Mouse (Mus musculus) limb, embryonic 14.5 days (tissue): ENCODE measurements at regions not wholly inside any gene's neighbourhood (a gene's known extent, or its start where the extent isn't known, plus 50 kb on each side); places are given as distances from the start of the nearest gene placed in this dataset.

Source experiments
- ATAC-seq: fragments of 200-750 bp; cut with Nextera tagmentation; 2 replicates; pipeline ENCODE4 v1.8.0; 2017; ENCODE audit warnings: low read depth, moderate number of reproducible peaks, moderate TSS enrichment; ENCODE audit not compliant: low FRiP score
- DNase-seq: peaks from one replicate; pipeline ENCODE4 v3.0.0-alpha.2; 2015; ENCODE audit warnings: low spot score
- H3K27ac ChIP-seq: fragments of 300-500 bp; sonication (generic); replicated peaks from 2 replicates; pipeline ENCODE4 v1.5.1; 2014; ENCODE audit warnings: low read depth, mild to moderate bottlenecking, low read length, moderate library complexity, mixed read lengths
- H3K27me3 ChIP-seq: fragments of 300-500 bp; sonication (generic); 2 replicates; pipeline ENCODE4 v1.6.1; 2014; ENCODE audit warnings: low read length, mixed read lengths; ENCODE audit not compliant: control insufficient read depth, insufficient read depth
- H3K36me3 ChIP-seq: fragments of 300-500 bp; sonication (generic); 2 replicates; pipeline ENCODE4 v1.6.1; 2014; ENCODE audit warnings: mild to moderate bottlenecking, low read length, moderate library complexity, mixed read lengths; ENCODE audit not compliant: control insufficient read depth, insufficient read depth
- H3K4me1 ChIP-seq: fragments of 300-500 bp; sonication (generic); 2 replicates; pipeline ENCODE4 v1.6.1; 2014; ENCODE audit warnings: antibody characterized with exemption, low read length, mixed read lengths; ENCODE audit not compliant: control insufficient read depth, insufficient read depth
- H3K4me2 ChIP-seq: fragments of 300-500 bp; sonication (generic); replicated peaks from 2 replicates; pipeline ENCODE4 v1.6.1; 2014; ENCODE audit warnings: low read depth, mild to moderate bottlenecking, low read length, moderate library complexity; ENCODE audit not compliant: severe bottlenecking
- H3K4me3 ChIP-seq: fragments of 300-500 bp; sonication (generic); replicated peaks from 2 replicates; pipeline ENCODE4 v1.5.1; 2014; ENCODE audit warnings: low read length
- H3K9ac ChIP-seq: fragments of 300-500 bp; sonication (generic); 2 replicates; pipeline ENCODE4 v1.6.1; 2014; ENCODE audit warnings: mild to moderate bottlenecking, low read depth, low read length, moderate library complexity; ENCODE audit not compliant: severe bottlenecking
- H3K9me3 ChIP-seq: fragments of 300-500 bp; sonication (generic); 2 replicates; pipeline ENCODE4 v1.6.1; 2016; ENCODE audit warnings: low read length; ENCODE audit not compliant: control insufficient read depth
- POLR2A ChIP-seq: fragments of 200-500 bp; IDR thresholded peaks from 2 replicates; pipeline ENCODE4 v1.8.0; 2012; ENCODE audit warnings: inconsistent platforms, mild to moderate bottlenecking, moderate library complexity, borderline replicate concordance; ENCODE audit not compliant: insufficient read depth, insufficient read length; ENCODE audit errors: extremely low read depth
- WGBS: fragments of 180-500 bp; shearing (Covaris S2); extraction: QIAGEN DNeasy Blood & Tissue Kit; methylation state at CpG from one replicate; pipeline ENCODE4 v1.1.7; 2014; 5-methylcytosine and 5-hydroxymethylcytosine counted together

- H3K27ac ChIP-seq = no peak overlapping the region
- ATAC-seq (no peak), DNase-seq (no peak)
- H3K4me3 ChIP-seq = no peak overlapping the region
- no peaks in the 10 kb centered on the region for H3K9me3 ChIP-seq
- no peak overlapping the region for H3K4me2 ChIP-seq
- WGBS = 78% methylated on average over 3 of the region's 3 CpGs
- H3K36me3 ChIP-seq = no peaks in the 10 kb centered on the region
- no peak for TF ChIP-seq POLR2A
- H3K4me1 ChIP-seq = no peaks in the 10 kb centered on the region
- H3K27me3 ChIP-seq = no peaks in the 10 kb centered on the region
- no peak overlapping the region for H3K9ac ChIP-seq
These were observed 218.3 kb upstream of the Tmem72 start for GRCm38 (mm10) chr6:116935024-116935423.

- Histone ChIP-seq H3K9me3 (no peaks in the 10 kb centered on the region), H3K4me2 (no peak overlapping the region), H3K4me3 (no peak overlapping the region), H3K27ac (no peak overlapping the region), H3K27me3 (no peaks in the 10 kb centered on the region), H3K9ac (no peak overlapping the region), H3K36me3 (no peaks in the 10 kb centered on the region), H3K4me1 (peaks cover 26% of the 10 kb centered on the region)
- no peak for DNase-seq
- no peak for TF ChIP-seq POLR2A
- WGBS = 39% methylated on average over 9 of the region's 9 CpGs
- no peak for ATAC-seq
These were observed 224.9 kb upstream of the Tmem72 start for GRCm38 (mm10) chr6:116941576-116941975.

- Histone ChIP-seq H3K4me1 (peaks cover 29% of the 10 kb centered on the region), H3K4me2 (no peak overlapping the region), H3K27me3 (no peaks in the 10 kb centered on the region), H3K36me3 (no peaks in the 10 kb centered on the region), H3K9me3 (no peaks in the 10 kb centered on the region), H3K27ac (no peak overlapping the region), H3K4me3 (no peak overlapping the region), H3K9ac (no peak overlapping the region)
- WGBS = 92% methylated on average over 8 of the region's 8 CpGs
- no peak for TF ChIP-seq POLR2A
- no peak for ATAC-seq
- DNase-seq = no peak
These were observed 225.6 kb upstream of the Cxcl12 start for GRCm38 (mm10) chr6:116942696-116943095.

- peaks cover 24% of the 10 kb centered on the region for H3K4me1 ChIP-seq
- H3K4me2 ChIP-seq = no peak overlapping the region
- H3K27ac ChIP-seq = no peak overlapping the region; the same call in 1 of the 2 replicates
- H3K27me3 ChIP-seq = no peaks in the 10 kb centered on the region
- TF ChIP-seq POLR2A = no peak
- 7% methylated on average over 8 of the region's 8 CpGs for WGBS
- ATAC-seq (no peak), DNase-seq (peak; percentile 50)
- H3K9me3 ChIP-seq = no peaks in the 10 kb centered on the region
- H3K36me3 ChIP-seq = no peaks in the 10 kb centered on the region
- H3K9ac ChIP-seq = no peak overlapping the region
- no peak overlapping the region for H3K4me3 ChIP-seq
These were observed 222.1 kb upstream of the Cxcl12 start for GRCm38 (mm10) chr6:116946083-116946732.

GRCm38 (mm10) chr6:116959611-116960010 lies 208.7 kb upstream of the Cxcl12 start:
- ATAC-seq (peak; percentile 79), DNase-seq (peak; percentile 86)
- 13% methylated on average over 13 of the region's 13 CpGs for WGBS
- H3K9ac ChIP-seq = peak overlapping the region; percentile 4; the same call in 1 of the 2 replicates
- no peaks in the 10 kb centered on the region for H3K9me3 ChIP-seq
- no peak overlapping the region for H3K4me3 ChIP-seq
- H3K36me3 ChIP-seq = no peaks in the 10 kb centered on the region
- no peak for TF ChIP-seq POLR2A
- peaks cover 23% of the 10 kb centered on the region for H3K4me1 ChIP-seq
- H3K27ac ChIP-seq = peak overlapping the region; percentile 65
- no peaks in the 10 kb centered on the region for H3K27me3 ChIP-seq
- peak overlapping the region; percentile 41 for H3K4me2 ChIP-seq
